Mouse (Mus musculus): ENCODE measurements around the gene Lmbr1l.

Lmbr1l gene

DNA sequence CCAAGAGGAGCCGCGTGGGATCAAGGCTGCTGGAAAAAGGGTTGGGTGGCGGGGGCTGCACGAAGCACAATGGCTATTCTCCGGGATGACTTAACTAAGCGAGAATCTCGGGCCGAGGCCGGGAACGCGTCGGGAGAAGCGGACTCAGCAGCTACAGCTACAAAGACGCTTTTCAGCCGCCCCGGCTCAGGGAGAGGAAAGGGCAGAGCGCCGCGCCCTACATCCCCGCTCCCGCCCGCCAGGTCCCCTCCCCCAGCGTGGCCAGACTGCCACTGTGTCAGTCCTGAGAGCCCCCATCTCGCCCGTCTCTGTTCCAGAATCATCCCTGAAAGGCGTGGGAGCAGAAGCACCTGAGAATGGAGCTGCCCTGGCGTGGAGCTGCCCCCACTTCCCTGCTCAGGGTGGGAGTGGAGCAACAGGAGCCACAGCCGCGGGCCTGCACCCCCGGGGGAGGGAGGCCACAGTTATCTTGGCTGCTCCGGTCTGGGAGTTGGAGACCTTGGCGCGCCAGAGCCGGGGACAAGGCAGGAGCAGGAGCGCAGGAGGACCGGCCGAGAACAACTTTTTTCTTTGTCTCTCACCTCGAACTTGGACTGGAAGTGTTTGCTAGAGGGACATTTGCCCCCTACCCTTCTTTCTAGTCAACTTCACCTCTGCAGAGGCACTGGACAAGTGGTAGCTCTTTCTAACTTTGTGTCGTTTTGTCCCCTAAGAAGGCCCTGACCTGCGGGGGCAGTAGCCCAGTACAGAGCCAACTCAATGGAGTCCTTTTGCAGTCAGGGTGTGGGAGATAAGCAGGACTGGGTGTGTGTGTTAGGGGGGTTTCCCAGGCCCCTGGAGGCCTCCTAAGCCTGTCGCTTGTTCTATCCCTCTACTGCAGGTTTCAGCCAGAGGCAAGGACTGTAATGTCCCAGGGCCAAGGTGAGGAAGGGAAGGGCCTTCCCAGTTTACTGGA is 22.1 kb downstream of the Lmbr1l start:
- DNase-seq (ENCODE audit: low read depth, low spot score) = no peak

DNA sequence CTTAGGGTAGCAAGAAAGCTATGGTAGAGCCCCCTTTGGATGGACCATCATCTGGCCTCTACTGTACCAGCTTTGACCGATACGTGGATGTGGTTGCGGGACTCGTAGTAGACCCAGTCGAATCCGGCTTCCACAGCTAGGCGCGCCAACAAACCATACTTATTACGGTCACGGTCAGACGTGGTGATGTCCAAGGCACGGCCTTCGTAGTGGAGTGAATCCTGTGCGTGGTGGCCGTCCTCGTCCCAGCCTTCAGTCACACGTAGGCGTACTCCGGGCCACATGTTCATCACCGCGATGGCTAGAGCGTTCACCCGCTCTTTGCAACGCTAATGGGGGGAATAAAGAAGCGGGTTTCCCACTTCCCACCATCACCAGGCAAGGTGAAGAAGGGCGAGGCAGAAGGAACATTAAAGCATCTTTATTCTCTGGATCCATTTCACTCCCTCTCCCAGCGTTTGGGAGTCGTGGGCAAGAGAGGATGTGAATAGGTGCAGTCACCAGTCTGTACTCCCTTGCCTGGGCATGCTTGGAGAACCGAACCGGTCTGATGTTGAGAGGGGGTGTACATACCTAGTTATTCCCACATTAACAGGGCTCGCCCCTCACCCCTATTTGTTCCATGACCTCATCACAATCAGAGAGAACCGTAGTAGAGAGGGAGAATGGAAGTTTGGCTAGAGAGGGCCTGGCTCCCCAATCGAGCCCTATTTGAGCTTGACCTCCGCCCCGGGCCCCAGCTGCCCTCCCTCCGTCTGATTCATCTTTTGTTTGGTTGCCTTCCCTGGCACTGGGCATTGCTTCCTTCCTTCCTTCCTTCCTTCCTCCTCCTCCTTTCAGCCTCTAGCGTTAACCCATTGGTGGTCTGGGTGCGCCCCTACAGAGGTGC is 23.0 kb downstream of the Lmbr1l start:
- no peak for DNase-seq (ENCODE audit: low read depth, low spot score)

DNA sequence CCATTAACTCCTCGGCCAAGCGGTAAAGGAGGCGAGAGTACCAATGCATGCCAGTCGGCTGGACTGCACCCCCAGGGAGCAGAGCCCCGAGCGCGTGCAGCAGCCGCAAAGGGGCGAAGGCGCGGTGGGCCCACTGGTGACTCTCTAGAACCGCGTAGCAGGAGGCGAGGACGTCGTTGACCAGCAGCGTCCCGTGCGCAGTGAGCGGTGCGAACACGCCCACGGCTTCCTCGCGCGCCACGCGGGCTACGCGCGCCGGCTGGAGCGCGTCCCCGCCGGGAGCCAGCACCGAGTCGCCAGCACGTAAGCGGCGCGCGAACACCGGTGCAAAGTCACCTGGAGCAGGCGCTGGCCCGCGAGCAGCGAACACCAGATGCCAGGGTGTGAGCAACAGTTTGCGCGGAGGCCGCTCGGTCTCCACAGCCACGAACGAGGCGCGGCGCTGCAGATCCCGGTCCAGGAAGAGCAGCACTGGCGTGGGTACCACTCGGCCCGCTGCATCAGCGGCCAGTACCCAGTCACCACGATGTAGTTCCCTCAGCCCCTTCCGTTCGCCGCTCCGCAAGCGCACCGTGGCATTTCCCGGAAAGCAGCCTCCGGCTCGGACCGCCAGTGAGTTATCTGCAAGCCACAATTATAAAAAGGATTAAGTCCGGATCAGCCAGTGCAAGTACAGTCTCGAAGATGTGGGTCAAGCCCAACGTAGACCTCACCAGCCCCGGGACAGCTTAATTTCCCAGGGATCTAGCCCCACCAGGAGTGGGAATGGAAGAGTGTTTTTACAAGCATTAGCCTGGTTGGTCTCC is 23.9 kb downstream of the Lmbr1l start, which contains the start of gene Rhebl1:
Gene Rhebl1 (minus strand): TSS at position 601 of the 806 bp plus-strand sequence.
- no peak for DNase-seq (ENCODE audit: low read depth, low spot score)

DNA sequence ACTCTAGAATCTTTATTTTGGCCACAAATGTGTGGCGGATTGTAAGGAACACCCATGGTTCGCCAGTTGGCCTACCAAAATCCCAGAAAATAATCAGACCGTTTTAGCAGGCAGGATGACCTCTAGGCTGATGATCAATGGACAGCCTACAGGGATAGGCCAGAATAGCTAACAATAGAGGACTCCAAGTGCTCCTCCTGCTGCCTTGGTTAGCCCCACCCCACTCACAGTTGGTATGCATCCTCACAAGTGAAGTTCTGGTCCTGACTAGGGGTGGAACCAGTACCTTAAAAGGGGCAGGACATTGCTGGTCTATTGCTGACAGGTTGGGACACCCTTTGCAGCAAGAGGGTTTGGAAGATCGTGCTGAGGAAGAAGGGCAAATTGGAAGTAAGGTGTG is 25.0 kb downstream of the Lmbr1l start:
- DNase-seq (ENCODE audit: low read depth, low spot score) = no peak

DNA sequence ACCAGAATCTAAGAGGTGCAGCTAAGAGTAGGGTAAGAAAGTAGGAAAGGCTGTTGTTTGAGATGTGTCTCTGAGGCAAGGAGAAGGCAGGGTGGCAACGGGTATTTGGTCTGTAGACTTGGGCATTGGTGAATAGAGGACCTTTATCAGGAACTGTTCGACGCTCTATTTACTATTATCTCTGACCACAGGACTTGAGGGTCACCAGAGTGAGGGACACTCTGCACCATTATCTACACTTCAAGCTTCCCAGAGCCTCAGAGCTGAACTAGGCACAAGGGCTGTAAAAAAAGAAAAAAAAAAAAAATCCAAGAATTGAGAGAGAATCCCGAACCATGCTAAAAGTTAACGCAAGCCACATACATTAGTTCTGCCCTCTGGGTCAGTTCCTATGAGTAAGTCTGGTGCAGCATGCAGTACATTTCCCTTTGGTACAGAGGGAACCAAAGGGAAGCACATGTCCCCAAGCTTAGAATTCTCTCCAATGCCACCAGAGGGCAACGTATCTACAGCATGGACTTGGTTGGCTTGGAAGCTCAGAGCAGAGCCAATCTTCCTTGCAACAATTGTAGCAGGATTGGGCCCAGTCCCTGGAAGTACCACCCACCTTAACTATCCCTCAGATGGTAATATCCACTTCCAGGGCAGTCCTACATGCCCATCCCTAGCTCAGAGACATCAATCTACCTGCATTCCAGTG is 26.0 kb downstream of the Lmbr1l start:
- DNase-seq (ENCODE audit: low read depth, low spot score) = peak; percentile 70

DNA sequence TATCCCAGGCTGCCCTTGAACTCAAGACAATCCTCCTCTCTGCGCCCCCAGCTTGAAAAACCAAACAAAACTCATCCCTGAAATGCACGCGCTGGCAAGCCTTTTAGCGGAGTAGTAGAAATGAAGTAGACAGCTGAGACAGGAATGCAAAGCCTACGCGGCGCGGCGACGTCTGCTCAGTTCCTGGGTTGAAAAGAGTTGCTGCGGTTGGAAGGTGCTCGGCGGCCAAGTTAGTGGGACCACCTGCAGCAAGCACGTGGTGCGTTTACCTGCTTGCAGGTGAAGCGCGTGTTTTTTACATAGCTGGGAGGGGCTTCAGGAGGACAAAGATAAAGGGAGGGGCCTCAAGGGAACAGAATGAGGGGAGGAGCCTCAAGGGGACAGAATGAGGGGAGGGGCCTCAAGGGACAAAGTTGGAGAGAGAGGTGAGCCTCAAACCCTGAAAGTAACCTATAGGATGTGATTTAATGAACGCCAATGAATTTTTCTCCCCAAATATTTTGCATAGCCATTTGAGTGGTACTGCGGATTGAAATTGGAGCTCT is 26.8 kb downstream of the Lmbr1l start:
- no peak for DNase-seq (ENCODE audit: low read depth, low spot score)

DNA sequence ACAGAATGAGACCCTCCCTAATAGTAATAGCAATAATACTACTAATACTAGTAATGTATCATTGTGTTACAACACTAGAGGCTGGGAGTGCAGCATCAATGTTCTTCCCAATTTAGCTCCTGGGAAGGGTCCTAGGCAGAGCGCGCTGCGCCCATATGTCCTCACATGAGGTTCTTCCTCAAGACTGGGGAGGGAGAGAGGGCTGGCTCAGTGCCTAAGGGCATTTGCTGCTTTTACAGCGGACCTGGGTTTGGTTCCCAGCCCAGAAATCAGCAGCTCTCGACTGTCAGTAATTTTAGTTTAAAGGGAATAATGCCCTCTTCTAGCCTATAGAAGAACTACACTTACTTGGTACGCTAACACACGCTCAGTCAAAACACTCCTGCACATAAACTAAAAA is 30.5 kb downstream of the Lmbr1l start:
- DNase-seq (ENCODE audit: low read depth, low spot score) = no peak

DNA sequence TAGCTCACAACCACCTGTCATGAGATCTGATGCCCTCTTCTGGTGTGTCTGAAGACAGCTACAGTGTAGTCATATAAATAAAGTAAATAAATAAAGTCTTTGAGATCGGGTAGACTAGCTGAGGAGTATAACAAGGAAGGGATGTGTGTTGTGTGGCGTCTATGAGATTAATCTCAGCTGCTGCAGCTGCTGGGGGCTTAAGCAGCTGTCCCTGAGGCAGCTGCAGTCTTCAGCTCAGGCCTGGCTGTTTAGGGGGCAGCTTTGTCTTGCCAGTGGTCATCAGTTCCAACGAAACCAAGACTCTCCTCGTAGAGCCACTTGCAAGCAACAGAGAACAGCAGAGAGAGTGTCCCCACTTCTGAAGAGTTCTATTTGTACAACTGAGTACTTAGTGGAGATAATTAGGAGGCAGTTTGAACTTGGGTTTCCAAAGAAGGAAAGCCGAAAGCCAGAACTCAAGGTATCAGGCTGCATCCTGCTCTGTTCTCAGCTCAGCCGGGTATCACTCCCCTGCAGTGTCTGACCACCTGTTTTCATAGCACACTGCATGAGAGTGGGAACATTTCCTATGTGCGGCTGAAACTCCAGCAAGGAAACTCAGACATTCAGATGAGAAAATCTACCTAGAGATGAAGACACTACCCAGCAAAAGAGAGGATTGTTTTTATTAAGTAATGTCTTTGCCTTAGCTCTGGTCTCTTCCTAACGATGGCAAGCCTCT is 31.2 kb downstream of the Lmbr1l start:
- DNase-seq (ENCODE audit: low read depth, low spot score) = no peak

DNA sequence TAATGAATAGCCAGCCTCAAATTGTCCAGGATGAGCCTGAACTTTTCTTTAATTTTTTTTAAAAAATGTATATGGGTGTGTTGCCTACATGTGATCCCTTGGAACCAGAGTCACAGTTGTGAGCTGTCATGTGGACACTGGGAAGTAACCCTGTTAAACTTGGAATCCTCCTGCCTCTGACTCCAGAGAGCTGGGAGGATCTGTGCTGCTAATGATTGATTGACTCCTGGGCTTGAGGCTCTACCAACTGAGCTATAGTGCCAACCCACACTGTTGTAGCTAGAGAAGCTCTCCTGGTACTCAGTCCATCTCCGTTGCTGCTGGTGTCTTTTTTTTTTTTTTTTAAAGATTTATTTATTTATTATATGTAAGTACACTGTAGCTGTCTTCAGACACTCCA is 33.9 kb downstream of the Lmbr1l start:
- DNase-seq (ENCODE audit: low read depth, low spot score) = no peak

DNA sequence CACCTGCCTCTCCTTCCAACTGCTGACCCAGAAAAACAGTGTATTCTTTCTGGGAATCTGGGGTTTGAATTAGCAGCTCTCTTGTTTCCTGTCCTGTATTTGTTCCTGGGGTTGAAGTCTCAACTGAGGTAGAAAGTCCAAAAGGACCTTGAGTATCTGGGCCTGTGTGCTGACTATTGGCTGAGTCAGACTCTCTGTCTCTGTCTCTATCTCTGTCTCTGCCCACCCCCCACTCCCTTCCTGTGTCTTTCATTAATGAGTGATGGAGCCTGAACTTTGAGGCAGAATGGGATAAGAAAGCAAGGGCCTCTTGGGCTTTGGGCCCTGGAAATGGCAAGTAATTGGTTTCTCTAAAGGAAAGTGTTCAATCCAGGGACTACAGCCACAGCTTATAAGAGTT is 34.4 kb downstream of the Lmbr1l start:
- no peak for DNase-seq (ENCODE audit: low read depth, low spot score)

DNA sequence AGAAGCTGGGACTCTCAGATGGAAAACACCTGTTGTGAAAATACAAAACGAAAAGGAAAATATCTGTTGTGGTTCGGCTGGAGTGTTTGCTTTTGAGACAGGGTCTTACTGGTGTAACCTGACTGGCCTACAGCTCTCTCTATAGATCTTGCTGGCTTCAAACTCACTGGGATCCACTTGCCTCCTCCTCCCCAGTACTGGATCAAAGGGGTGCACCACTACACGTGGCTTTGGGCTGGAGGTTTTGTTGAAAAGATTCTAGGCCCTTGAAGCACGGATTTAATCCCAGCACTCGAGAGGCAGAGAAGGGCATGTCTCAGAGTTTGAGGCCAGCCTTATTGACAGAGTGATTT is 36.4 kb downstream of the Lmbr1l start:
- no peak for DNase-seq (ENCODE audit: low read depth, low spot score)

DNA sequence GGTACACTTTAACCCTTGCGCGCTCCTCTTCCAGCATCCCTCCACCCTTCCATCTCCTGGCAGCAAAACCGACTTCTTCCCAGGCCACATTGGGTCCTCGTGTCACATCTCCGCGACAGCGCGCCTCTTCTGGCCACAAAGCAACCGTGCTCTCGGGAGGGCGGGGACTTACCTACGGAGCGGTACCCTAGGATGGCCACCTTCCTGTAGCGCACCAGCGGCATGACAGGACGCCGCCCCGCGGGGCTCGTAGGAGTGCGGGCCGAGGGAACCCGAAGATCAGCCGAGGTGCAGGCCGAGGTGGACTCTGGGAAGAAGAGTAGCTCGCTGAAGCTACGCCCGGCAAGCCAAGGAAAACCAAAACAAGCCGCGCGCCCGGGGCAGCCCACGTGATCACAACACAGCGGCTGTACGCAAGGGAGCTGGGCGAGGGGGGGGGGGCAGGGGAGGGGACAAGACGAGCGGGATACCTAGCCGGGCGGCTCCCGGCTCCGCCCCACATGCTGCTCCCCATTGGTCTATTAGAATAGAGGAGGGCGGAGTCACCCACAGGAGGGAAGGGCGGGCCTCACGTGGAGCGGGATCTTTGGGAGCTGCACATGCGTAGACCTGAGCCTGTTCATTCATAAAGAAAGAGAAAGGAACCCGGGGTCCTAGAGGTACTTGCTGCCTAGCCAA is 36.9 kb downstream of the Lmbr1l start:
- DNase-seq (ENCODE audit: low read depth, low spot score) = peak; percentile 91

DNA sequence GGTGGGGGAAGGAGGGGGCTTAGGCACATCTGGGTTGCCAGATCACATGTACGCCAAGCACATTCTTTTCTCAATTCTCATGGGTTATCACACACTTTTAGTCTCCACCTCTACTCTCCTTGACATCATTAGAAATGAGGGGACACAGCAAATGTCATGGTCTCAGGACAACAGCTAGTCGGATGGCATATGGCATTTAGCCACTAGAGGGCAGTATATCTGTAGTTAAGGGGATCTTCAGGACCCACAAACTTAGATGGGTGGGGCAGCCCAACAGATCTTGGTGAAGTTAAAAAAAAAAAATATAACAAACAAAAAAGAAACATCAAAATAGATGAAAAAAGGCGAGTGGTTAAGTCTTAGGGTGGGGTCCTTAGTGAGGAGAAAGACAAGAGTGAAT is 40.7 kb downstream of the Lmbr1l start:
- peak; percentile 69 for DNase-seq (ENCODE audit: low read depth, low spot score)

DNA sequence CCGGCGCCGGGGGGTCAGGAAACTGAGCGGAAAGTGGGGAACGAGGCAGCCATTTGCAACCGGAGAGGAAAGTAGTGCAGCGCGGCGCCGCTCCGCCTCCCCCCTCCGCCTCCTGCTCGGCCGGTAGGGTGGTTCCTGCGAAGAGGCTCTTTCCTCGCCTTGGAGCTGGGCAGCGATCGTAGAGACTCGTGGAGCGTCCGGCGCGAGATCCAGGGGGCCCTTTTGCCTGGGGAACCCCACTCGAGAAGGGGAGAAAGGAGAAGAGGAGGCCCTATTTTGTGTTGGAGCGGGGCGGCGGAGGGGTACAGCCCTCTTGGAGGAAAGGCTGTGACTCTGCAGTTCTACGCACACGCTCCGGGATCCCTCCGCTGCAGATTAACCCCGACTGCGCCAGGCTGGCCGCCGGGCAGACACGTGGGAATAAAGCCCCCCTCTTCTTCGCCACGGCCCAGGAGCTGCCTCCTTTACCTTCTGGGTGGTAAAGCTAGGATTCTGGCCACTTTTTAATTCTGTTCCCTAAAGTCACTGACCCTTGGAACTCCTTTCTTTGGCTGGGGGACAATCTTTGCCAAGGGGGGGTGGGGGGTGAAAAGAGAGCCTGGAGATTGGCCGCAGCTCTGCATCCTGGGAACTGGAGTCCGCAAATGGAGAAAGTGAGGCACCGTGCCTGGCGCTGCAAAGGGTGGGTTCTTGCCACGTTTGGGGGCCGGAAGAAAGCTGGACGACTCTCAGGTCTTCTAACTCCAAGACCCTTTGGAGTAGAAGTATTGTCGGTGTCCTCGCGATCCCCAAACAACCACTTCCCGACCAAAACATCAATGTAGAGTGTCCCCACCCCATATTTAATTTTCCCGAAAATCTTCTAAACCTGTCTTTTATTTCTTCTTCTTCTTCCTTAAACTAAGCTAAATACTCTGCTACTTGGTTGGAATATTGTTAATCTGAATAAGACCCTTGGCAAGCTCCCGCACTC is 45.8 kb downstream of the Lmbr1l start:
- peak; percentile 93 for DNase-seq (ENCODE audit: low read depth, low spot score)

DNA sequence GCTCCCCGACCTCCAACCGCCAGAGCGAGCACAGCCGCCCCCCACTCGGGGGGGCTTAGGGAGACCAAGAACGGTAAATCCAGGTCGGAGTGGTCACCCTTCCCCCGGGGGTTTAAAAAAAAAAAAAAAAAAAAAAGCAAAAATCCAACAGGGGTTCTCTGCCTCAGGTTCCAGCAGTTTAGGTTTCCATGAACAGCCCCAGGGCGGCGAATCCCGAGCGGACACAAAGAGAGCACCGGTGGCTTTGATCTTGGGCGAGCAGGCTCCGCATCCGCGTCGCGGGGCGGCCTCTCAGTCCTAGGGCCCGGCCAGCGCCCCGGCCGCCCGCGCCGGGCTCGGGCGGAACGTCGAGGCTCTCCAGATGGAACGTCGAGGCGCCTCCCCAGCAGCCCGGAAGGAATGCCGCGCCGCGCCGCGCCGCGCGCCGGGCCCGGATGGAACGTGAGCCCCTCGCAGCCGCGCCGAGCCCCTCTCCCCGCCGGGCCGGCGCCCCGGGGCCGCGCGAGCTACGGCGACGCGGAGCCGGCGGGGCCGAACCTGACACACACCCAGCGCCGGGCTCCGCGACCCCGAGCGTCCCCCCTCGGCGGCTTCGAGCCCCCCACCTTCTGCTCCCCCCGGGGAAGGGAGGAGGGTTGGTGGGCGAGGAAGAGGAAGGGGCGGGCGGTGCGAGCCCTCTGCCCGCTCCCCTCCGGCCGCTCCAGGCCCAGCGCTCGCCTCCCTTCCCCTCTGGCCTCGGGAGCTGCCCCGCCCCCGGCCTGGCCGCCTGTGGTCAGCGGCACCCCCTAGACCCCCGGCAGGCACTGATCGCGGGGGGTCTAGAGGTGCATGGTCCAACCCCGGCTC is 46.7 kb downstream of the Lmbr1l start, which contains the start of gene Kmt2d:
Gene Kmt2d (minus strand): TSS at position 135 of the 846 bp plus-strand sequence.
- DNase-seq (ENCODE audit: low read depth, low spot score) = no peak

DNA sequence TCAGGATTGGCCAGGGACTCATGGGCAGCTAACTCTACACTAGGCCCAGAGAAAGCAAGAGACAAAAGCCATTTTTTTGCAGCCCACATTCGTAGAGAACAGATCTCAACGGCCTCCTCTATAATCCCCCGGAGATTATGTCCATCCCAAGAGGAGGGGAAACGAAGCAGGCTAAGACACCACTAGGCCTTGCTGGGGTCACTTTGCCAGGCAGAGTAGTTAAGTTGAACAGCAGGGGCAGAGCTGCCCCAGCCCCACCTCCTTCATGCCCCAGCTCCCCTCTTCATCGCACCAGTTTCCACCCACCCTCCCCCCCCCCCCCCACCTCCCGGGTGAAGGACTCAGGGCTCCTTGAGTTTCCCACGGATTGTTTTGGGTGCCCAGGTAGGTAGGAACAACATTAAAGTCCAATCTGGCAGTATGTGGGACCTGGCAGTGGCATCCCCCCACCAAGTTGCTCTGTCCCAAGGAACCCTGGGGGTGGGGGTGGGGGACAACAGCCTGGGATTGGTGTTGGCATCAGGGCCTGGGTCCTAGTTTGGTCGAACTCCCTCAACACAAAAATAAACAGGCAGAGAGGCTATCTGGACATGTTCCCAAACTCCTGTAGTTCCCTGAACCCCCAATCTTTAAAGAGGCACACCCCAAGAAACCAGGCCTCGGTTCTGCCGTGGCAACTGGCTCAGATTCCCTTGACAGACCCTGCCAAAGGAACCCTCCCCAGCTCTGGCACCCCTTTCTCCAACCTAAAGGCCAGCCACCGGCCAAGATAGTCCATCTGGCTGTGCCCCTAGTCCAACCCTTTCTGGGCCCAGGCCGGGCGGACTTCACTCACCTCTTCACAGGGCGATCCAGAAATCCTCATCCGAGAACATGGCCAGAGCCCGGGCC is 47.6 kb downstream of the Lmbr1l start:
- DNase-seq (ENCODE audit: low read depth, low spot score) = no peak
